Mouse (Mus musculus): ENCODE measurements around the gene Glis3. TPM values are rescaled to one million over a fixed set of nuclear protein-coding genes. Genes with fewer than 3 reads are reported as not detected.

The Glis3 gene
- total RNA-seq, 2 experiments from 2014 or later: 4.4 to 7.2 TPM

DNA sequence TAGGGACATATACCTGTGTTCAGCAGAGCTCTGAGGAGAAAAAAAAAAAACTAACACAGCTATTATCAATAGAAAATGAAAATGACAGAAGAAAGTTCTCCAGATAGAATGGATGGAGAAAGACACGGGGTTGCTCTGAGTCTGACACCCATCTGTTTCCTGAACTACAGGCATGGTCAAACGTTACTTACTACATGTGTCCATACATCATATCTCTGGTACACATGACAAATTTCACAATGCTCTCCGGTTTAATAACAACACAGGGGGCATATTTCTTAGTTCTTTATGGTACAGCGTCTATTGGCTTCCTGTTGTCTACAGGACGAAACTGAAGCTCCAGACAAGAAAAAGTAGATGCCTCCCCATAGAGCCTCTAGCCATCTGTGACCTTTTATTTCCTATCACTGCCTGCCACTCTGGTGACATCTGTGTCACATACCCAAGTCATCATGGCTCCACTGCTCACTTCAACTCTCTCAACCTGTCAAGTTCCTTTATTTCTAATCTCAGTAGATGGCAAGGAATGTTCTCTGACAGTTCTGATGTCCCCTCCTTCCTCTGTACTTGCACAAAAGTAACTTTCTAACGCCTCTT, 251.6 kb downstream of the Glis3 start:
- intact Hi-C loops (cut with DNase I): no loop called here
- DNase-seq (ENCODE audit: low spot score in 2 of 2): no peak

DNA sequence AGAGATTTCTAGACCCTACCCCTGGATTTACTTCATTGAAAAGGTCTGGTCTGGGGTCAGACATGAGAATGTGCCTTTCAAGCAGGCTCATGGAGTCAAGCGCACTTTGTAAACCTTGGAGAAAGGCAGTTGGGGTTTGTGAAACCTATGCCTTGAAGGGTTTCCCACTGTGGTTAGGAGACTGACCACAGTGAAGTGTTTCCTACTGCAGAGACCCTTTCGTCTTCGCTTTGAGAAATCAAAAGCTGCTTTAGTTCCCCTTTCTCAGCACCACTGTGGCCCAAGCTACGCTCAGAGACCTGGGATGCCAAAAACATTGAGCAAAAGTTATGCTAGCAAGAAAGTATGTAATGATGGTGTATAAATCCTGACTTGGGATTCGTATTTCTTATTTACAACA, 255.7 kb downstream of the Glis3 start:
- no peak for DNase-seq (ENCODE audit: low spot score in 2 of 2)
- intact Hi-C loops (cut with DNase I): no loop called here

- DNase-seq (ENCODE audit: low spot score in 2 of 2): no peak
- intact Hi-C loops (cut with DNase I): no loop called here
Measured at GRCm38 (mm10) chr19:28422939-28423338, 256.9 kb downstream of the Glis3 start.

GRCm38 (mm10) chr19:28416069-28416468, 263.8 kb downstream of the Glis3 start:
- intact Hi-C loops (cut with DNase I): no loop called here
- no peak for DNase-seq (ENCODE audit: low spot score in 2 of 2)

DNA sequence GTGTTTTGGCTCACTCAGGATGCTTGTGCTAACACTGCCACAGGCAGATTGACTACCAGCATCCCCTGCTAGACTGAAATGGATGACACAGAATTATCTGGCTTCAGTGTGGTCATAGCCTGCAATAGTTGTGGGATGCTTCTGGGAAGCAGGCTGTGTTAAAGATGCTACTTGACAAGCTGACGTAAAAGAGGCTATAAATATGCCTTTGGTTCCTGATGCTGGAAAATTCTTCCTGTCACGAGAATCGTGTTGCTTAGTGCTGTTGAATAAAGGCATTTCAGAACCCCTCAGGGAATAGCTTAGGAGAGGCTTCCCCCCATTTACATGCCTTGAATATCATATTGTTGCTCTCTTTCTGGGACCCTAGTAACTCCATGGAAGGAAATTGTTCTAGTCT, 271.1 kb downstream of the Glis3 start:
- intact Hi-C loops (cut with DNase I): no loop called here
- no peak for DNase-seq (ENCODE audit: low spot score in 2 of 2)

- intact Hi-C loops (cut with DNase I): no loop called here
- DNase-seq (ENCODE audit: low spot score in 2 of 2): no peak
Measured at GRCm38 (mm10) chr19:28402956-28403355, 276.9 kb downstream of the Glis3 start.

- DNase-seq (ENCODE audit: low spot score in 2 of 2): no peak
- intact Hi-C loops (cut with DNase I): loop anchor here (10.0 kb wide), 2 partner anchors 229 to 329 kb away; no protein-coding TSS in a partner anchor
Measured at GRCm38 (mm10) chr19:28395584-28395861, 284.4 kb downstream of the Glis3 start.

- intact Hi-C loops (cut with DNase I): loop anchor here (10.0 kb wide), 2 partner anchors 230 to 330 kb away; no protein-coding TSS in a partner anchor
- no peak for DNase-seq (ENCODE audit: low spot score in 2 of 2)
Measured at GRCm38 (mm10) chr19:28394826-28395583, 284.9 kb downstream of the Glis3 start.

GRCm38 (mm10) chr19:28393766-28394165, 286.1 kb downstream of the Glis3 start:
- no peak for DNase-seq (ENCODE audit: low spot score in 2 of 2)
- intact Hi-C loops (cut with DNase I): loop anchor here (10.0 kb wide), 2 partner anchors 231 to 331 kb away; no protein-coding TSS in a partner anchor

GRCm38 (mm10) chr19:28392838-28393237, 287.0 kb downstream of the Glis3 start:
- intact Hi-C loops (cut with DNase I): loop anchor here (10.0 kb wide), 2 partner anchors 232 to 332 kb away; no protein-coding TSS in a partner anchor
- DNase-seq (ENCODE audit: low spot score in 2 of 2): no peak

- intact Hi-C loops (cut with DNase I): loop anchor here (10.0 kb wide), 2 partner anchors 234 to 334 kb away; no protein-coding TSS in a partner anchor
- DNase-seq (ENCODE audit: low spot score in 2 of 2): no peak
Measured at GRCm38 (mm10) chr19:28390920-28391319, 289.0 kb downstream of the Glis3 start.

DNA sequence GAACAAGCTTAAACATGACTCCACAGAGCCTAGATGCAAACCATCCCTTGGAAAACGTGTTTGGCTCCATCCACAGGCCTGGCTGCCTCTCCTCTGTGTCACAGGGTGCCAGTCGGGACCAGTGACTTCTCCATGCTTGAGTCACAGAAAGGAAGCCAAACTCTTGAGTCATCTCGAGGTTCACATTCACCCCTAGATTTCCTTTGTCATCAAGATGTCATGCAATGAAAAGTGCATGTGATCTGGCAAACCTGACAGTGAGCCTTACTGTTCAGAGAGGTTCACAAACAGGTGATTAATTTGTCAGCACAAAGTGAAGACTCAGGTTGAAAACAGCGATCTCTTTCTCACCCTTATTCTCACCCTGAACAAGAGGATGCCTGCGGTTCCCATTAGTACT, 290.7 kb downstream of the Glis3 start:
- intact Hi-C loops (cut with DNase I): no loop called here
- no peak for DNase-seq (ENCODE audit: low spot score in 2 of 2)

DNA sequence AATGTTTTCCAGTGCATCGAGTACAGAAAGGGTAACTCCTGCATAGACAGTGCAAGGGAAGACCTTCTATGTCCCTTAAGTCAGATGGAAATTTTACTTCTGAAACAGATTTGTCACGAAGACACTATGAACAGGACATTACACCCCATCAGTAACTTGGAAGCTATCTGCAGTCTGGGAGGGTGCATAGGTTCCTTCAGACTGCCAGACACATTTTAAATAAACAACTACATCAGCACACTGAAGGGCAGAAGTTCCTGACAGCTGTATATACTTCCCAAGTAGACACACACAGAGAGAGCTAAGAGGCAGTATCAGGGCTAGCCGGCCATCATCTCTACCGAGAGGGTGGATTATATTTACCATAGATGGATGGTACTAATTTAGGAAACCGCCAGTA, 296.5 kb downstream of the Glis3 start:
- DNase-seq (ENCODE audit: low spot score in 2 of 2): no peak
- intact Hi-C loops (cut with DNase I): no loop called here

GRCm38 (mm10) chr19:28382168-28382911, 297.5 kb downstream of the Glis3 start:
- DNase-seq (ENCODE audit: low spot score in 2 of 2): peak; percentile 23 to 39
- intact Hi-C loops (cut with DNase I): no loop called here

DNA sequence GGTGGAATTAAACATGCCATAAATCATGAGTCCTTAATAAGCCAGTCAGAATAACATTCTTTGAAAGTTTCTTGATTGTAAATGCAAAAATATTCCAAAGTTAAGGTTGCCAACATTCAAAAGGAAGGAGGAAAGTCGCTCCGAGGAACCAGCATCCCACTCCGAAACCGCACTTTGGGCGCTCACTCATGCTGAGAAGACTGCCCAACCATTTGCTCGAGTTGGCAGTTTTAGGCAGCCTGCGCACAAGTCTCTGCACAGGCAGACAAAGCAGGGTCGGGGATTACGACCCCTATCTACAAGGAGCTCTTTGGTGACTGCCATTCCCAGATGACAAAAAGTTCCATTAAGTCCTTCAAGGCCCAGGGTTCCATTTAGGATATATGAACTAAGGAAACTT, 298.4 kb downstream of the Glis3 start:
- intact Hi-C loops (cut with DNase I): no loop called here
- DNase-seq (ENCODE audit: low spot score in 2 of 2): no peak

GRCm38 (mm10) chr19:28380691-28381262, 299.1 kb downstream of the Glis3 start:
- intact Hi-C loops (cut with DNase I): no loop called here
- no peak for DNase-seq (ENCODE audit: low spot score in 2 of 2)

- DNase-seq (ENCODE audit: low spot score in 2 of 2): no peak
- intact Hi-C loops (cut with DNase I): no loop called here
Measured at GRCm38 (mm10) chr19:28377788-28378295, 302.0 kb downstream of the Glis3 start.

DNA sequence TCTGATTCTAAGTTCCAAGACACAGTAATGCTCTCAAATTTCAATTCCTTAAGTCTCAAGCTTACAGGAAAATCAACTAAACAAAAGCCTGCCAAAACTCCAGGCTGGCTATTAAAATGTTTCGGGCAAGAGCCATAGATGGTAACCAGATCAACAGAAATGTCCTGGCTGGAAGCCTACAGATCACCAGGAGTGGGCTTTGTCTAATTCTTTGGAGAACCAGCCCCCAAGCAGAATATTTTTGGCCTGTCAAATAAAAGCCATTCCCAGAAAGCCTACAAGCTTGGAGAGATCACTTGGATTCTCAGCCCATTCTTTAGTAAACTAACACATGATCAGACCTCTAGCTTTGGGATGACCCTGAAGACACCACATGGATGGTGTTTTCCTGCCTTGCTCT, 303.5 kb downstream of the Glis3 start:
- intact Hi-C loops (cut with DNase I): no loop called here
- no peak for DNase-seq (ENCODE audit: low spot score in 2 of 2)

DNA sequence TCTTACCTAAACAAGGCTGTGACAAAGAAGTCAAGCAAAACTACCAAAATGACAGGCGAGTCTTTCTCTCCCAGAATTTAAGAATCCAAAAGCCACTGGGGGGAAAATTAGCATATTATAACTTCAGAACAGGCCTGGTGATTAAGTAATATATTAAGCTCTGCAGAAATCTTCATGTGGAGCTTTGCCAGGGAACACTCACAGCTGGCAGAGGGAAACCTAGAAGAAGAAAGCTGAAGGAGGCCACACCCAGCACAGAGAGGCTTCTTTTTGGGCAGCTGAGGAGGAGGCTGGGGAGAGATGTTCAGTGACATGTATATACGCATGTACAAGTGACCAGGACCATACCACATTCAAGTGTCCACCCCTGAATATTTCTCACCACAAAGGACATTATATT, 304.1 kb downstream of the Glis3 start:
- no peak for DNase-seq (ENCODE audit: low spot score in 2 of 2)
- intact Hi-C loops (cut with DNase I): no loop called here

DNA sequence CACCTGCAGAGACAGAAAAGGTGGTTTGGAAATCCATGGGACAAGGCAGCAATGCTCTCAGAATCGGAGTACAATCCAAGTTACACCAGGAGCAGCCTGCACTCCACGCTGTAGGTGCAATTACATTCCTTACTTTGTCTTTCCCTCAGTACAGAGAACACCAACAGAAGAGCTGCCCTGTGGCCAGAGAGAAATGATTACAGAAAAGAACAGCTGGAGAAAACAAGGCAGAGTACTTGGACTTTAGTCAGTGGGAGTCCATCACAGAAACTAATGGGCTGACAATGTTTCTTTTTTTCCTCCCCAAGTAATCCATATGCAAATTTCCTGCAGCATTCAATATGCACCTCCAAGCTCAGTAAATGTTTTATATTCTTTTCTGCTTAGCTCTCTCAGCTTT, 305.4 kb downstream of the Glis3 start:
- DNase-seq (ENCODE audit: low spot score in 2 of 2): no peak
- intact Hi-C loops (cut with DNase I): no loop called here
